Mouse (Mus musculus) megakaryocyte, embryonic 14.5 days (primary cell): ENCODE measurements at regions not wholly inside any gene's neighbourhood (a gene's known extent, or its start where the extent isn't known, plus 50 kb on each side); places are given as distances from the start of the nearest gene placed in this dataset.

Experiments used
- FLI1 ChIP-seq: IDR thresholded peaks from 2 replicates; pipeline ENCODE4 v1.6.1; 2012; ENCODE audit warnings: low read length, inconsistent platforms, mixed read lengths
- GATA1 ChIP-seq: IDR thresholded peaks from 3 replicates; pipeline ENCODE4 v1.6.1; 2012; ENCODE audit warnings: mixed read lengths, low read length, inconsistent platforms, borderline replicate concordance

GRCm38 (mm10) chr1:177345540-177345939 lies 87.5 kb upstream of the Akt3 start:
- TF ChIP-seq GATA1 (no peak), FLI1 (no peak)
